Mouse (Mus musculus) kidney, adult 2 months (tissue): Measurements from ENCODE around the gene Ror1. TPM values are rescaled to one million over a fixed set of nuclear protein-coding genes. Genes with fewer than 3 reads are reported as not detected.
A peak's percentile ranks its signal among the peaks of the same experiment; 100 is the strongest.

ENCODE experiments used
- DNase-seq: peaks from one replicate; pipeline ENCODE4 v3.0.0; 2021
- H3K27ac ChIP-seq: fragments of 200-500 bp; 2 replicates; pipeline ENCODE4 v1.5.1; 2012; ENCODE audit warnings: low read depth, low read length, control low read depth, inconsistent platforms; ENCODE audit not compliant: insufficient read depth
- H3K27me3 ChIP-seq: fragments of 200-500 bp; replicated peaks from 2 replicates; pipeline ENCODE4 v1.6.1; 2012; ENCODE audit warnings: mild to moderate bottlenecking, moderate library complexity, low read length, inconsistent platforms; ENCODE audit not compliant: control insufficient read depth, insufficient read depth
- H3K36me3 ChIP-seq: fragments of 200-500 bp; 2 replicates; pipeline ENCODE4 v1.6.1; 2012; ENCODE audit warnings: mild to moderate bottlenecking, moderate library complexity, low read length, inconsistent platforms; ENCODE audit not compliant: control insufficient read depth, insufficient read depth
- H3K4me1 ChIP-seq: fragments of 200-500 bp; 2 replicates; pipeline ENCODE4 v1.6.1; 2011; ENCODE audit warnings: low read length; ENCODE audit not compliant: control insufficient read depth, insufficient read depth
- H3K4me3 ChIP-seq: fragments of 200-500 bp; 2 replicates; pipeline ENCODE4 v1.5.1; 2011; ENCODE audit warnings: mild to moderate bottlenecking, low read depth, low read length, control low read depth; ENCODE audit not compliant: insufficient read depth
- CTCF ChIP-seq: fragments of 200-500 bp; conservative IDR thresholded peaks from 2 replicates; pipeline ENCODE4 v1.5.1; 2011; ENCODE audit warnings: low read depth, mild to moderate bottlenecking, control low read depth, low read length, moderate library complexity, mixed read lengths; ENCODE audit not compliant: insufficient read depth, insufficient read length
- POLR2A ChIP-seq: fragments of 200-500 bp; IDR thresholded peaks from one replicate; pipeline ENCODE4 v1.6.1; 2011; ENCODE audit warnings: low read depth, low read length, control low read depth
- WGBS: fragments of 180-500 bp; shearing (Covaris S2); methylation state at CpG from one replicate; pipeline ENCODE4 v1.1.7; 2018; 5-methylcytosine and 5-hydroxymethylcytosine counted together
- polyA plus RNA-seq: library from polyadenylated mRNA; depleted of rRNA; stranded (reverse); fragments of >200 nt; gene quantifications from 2 replicates; pipeline ENCODE4 v1.2.3, GENCODE M21; 2012

Gene Ror1
- polyA plus RNA-seq, 1 experiment, result 2.2 TPM

GRCm38 (mm10) chr4:100219599-100219998, 124.0 kb downstream of the Ror1 start:
- Histone ChIP-seq H3K27me3 (no peaks in the 10 kb centered on the region), H3K4me1 (peaks cover 18% of the 10 kb centered on the region), H3K27ac (no peak overlapping the region), H3K4me3 (no peak overlapping the region), H3K36me3 (no peaks in the 10 kb centered on the region)
- no peak for DNase-seq
- TF ChIP-seq POLR2A (no peak), CTCF (no peak)
- 82% methylated on average over 4 of the region's 4 CpGs for WGBS

- 0 out of 2 replicates have a peak, but pooled peaks cover 7% of the 10 kb centered on the region for H3K4me1 ChIP-seq
- 88% methylated on average over 13 of the region's 13 CpGs for whole genome bisulfite sequencing
- H3K27me3 ChIP-seq, result no peaks in the 10 kb centered on the region
- no peak for DNase-seq
- no peak for TF ChIP-seq POLR2A
- TF ChIP-seq CTCF, result no peak
- no peaks in the 10 kb centered on the region for H3K36me3 ChIP-seq
- no peak overlapping the region for H3K27ac ChIP-seq
- no peak overlapping the region for H3K4me3 ChIP-seq
Measured at GRCm38 (mm10) chr4:100221978-100222737, 126.6 kb downstream of the Ror1 start.

GRCm38 (mm10) chr4:100223532-100223931, 127.9 kb downstream of the Ror1 start:
- TF ChIP-seq POLR2A (no peak), CTCF (no peak)
- no peak for DNase-seq
- no peak overlapping the region for H3K27ac ChIP-seq

GRCm38 (mm10) chr4:100223965-100224364, 128.4 kb downstream of the Ror1 start:
- no peak for TF ChIP-seq POLR2A
- TF ChIP-seq CTCF, result no peak
- Histone ChIP-seq H3K27ac (no peak overlapping the region), H3K27me3 (no peaks in the 10 kb centered on the region), H3K36me3 (no peaks in the 10 kb centered on the region), H3K4me3 (no peak overlapping the region), H3K4me1 (peaks cover 12% of the 10 kb centered on the region; the same call in 1 of the 2 replicates)
- WGBS, result 95% methylated on average over 3 of the region's 3 CpGs
- DNase-seq, result no peak

More at GRCm38 (mm10) chr4:100223532-100223931, 127.9 kb downstream of the Ror1 start:
- Histone ChIP-seq H3K36me3 (no peaks in the 10 kb centered on the region), H3K4me1 (peaks cover 10% of the 10 kb centered on the region; the same call in 1 of the 2 replicates), H3K4me3 (no peak overlapping the region), H3K27me3 (no peaks in the 10 kb centered on the region)
- 75% methylated on average over 1 of the region's 1 CpGs for WGBS

GRCm38 (mm10) chr4:100226619-100227018, 131.0 kb downstream of the Ror1 start:
- no peak for TF ChIP-seq CTCF
- no peak for TF ChIP-seq POLR2A
- WGBS, result 45% methylated on average over 4 of the region's 4 CpGs
- peaks cover 17% of the 10 kb centered on the region; the same call in 1 of the 2 replicates for H3K4me1 ChIP-seq
- H3K27me3 ChIP-seq, result no peaks in the 10 kb centered on the region
- peak; percentile 63 for DNase-seq
- H3K4me3 ChIP-seq, result no peak overlapping the region
- no peak overlapping the region for H3K27ac ChIP-seq
- H3K36me3 ChIP-seq, result no peaks in the 10 kb centered on the region

GRCm38 (mm10) chr4:100228106-100228505, 132.5 kb downstream of the Ror1 start:
- no peaks in the 10 kb centered on the region for H3K36me3 ChIP-seq
- no peaks in the 10 kb centered on the region for H3K27me3 ChIP-seq
- no peak for TF ChIP-seq POLR2A
- TF ChIP-seq CTCF, result no peak
- WGBS, result 78% methylated on average over 3 of the region's 3 CpGs
- no peak overlapping the region for H3K4me3 ChIP-seq
- no peak for DNase-seq
- H3K4me1 ChIP-seq, result peaks cover 17% of the 10 kb centered on the region; the same call in 1 of the 2 replicates
- no peak overlapping the region for H3K27ac ChIP-seq

GRCm38 (mm10) chr4:100230245-100230644, 134.7 kb downstream of the Ror1 start:
- TF ChIP-seq POLR2A, result no peak
- TF ChIP-seq CTCF, result no peak
- Histone ChIP-seq H3K27me3 (no peaks in the 10 kb centered on the region), H3K27ac (no peak overlapping the region), H3K36me3 (no peaks in the 10 kb centered on the region), H3K4me3 (no peak overlapping the region), H3K4me1 (peaks cover 19% of the 10 kb centered on the region; the same call in 1 of the 2 replicates)
- WGBS, result 64% methylated on average over 5 of the region's 5 CpGs
- no peak for DNase-seq
